Mouse (Mus musculus) testis, postnatal 10 days (tissue): ENCODE measurements around the gene Bfsp2.
A peak's percentile ranks its signal among the peaks of the same experiment; 100 is the strongest.

ENCODE experiments used
- DNase-seq: peaks from one replicate; pipeline ENCODE4 v3.0.0; 2021; ENCODE audit warnings: low spot score

Gene Bfsp2

GRCm38 (mm10) chr9:103480044-103480576 lies at the start of gene Bfsp2:
Gene Bfsp2 (minus strand): TSS chr9:103480420.
- DNase-seq: no peak

- DNase-seq: no peak
Measured at GRCm38 (mm10) chr9:103525041-103525537, 44.9 kb upstream of the Bfsp2 start.

- no peak for DNase-seq
Measured at GRCm38 (mm10) chr9:103524600-103524999, 44.4 kb upstream of the Bfsp2 start.

- DNase-seq: no peak
Measured at GRCm38 (mm10) chr9:103523742-103524403, 43.7 kb upstream of the Bfsp2 start.

DNA sequence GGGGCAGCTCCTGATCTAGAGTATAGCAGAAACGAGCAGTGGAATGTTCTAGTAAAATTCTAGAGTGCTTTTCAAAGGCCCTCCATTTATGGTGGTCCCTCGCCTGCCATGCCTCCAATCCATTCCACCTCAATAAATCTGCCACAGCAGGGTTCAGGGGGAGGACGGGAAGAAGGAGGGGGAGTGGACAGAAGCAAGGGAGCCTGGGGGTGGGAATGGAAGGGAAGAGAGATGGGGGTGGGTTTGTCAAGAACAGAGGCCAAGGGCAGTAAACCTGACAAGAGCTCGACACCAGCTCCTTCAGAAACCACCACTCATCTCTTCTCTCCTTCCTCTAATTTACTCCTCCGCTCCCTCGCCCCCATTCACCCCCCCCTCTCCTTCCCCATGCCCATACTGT lies 42.8 kb upstream of the Bfsp2 start:
- DNase-seq: no peak

DNA sequence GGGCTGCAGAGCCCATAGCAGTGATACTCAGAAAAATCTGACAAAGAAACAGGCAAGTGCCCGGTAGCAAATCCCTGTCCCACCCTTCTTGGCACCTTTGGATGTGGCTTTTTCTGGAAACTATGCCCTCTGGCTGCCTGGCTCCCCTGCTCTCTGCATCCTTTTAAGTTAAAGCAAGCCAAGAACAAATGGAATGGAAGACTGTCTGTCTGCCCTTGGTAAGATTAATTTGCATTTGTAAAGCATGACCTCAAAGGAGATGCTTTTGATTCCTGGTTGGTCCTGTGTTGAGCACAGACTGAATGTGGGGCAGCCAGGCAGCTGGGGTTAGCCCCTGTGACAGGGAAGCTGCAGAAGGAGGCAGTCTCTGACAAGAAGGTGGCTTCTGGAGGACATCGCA lies 33.7 kb upstream of the Bfsp2 start:
- no peak for DNase-seq

GRCm38 (mm10) chr9:103512257-103512656 lies 32.0 kb upstream of the Bfsp2 start:
- no peak for DNase-seq

- DNase-seq: no peak
Measured at GRCm38 (mm10) chr9:103506968-103507584, 26.9 kb upstream of the Bfsp2 start.

DNA sequence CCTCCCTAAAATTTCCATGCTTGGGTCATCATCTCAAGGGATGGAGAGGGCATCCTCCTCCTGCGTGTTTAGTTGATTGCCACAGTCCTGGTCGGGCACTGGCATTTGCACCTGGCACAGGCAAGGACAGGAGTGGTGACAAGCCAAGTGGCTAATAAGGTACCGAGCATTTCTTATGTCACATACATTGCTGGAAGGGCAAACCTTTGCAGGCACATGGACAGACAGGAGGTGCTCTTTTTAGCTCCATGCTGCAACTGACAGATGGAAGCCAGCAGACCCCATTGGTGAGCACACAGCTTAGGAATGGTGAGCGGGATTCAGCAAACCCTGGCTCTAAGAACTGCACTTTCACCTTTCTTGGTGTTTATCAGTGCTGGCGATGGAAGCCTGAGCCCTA lies 24.8 kb upstream of the Bfsp2 start:
- DNase-seq: no peak

DNA sequence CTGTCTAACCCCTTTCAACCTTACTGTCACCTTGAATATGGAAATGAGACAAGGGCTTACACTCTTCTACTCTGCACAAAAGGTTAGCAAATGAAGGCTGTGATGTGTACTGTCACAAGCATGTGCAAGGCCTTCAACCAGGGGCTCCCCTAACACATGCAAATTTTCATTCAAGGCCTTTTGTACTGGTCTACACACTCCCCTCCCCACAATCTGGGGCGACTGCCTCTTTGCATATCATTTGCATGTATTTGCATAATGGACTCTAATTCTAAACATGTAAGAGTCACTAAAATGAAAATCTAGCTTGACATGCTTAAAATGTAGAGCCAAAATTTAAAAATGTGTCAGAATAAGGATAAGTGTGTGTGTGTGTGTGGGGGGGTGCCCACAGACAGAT lies 24.4 kb upstream of the Bfsp2 start:
- DNase-seq: no peak

DNA sequence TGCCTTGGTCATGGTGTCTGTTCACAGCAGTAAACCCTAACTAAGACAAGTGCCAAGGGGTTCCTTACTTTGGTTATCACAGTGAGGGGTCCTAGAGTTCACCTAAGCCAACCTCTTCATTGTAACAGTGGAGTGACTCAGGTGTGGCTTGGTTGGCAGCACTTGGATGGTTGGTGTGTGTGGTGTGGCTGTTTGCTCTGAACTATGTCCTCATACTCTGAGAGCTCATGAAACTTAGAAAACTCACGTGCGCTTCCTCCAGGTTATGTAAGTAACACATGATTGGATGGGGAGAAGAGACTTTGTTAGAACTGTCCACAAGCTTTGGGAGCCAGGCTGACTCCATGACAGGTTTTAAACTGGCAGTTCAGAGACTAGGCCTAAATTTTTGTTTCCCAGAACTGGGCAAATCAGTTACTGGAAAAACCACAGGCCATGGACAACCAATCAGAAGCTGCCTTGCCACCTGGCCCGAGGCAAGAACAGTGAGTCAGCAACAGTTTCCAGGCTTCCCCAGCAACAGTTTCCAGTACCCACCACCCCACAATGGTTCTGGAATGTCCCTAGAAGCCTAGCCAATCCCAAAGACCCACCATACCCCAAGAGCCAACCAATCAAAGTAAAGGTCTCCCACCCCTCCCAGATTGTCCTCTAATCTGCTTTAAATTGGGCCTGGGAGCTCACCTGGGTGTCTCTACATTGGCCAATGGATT lies 23.5 kb upstream of the Bfsp2 start:
- DNase-seq: no peak

- no peak for DNase-seq
Measured at GRCm38 (mm10) chr9:103502655-103503054, 22.4 kb upstream of the Bfsp2 start.

- DNase-seq: no peak
Measured at GRCm38 (mm10) chr9:103501861-103502364, 21.7 kb upstream of the Bfsp2 start.

- no peak for DNase-seq
Measured at GRCm38 (mm10) chr9:103499366-103499765, 19.1 kb upstream of the Bfsp2 start.

GRCm38 (mm10) chr9:103498699-103499098 lies 18.5 kb upstream of the Bfsp2 start:
- no peak for DNase-seq

DNA sequence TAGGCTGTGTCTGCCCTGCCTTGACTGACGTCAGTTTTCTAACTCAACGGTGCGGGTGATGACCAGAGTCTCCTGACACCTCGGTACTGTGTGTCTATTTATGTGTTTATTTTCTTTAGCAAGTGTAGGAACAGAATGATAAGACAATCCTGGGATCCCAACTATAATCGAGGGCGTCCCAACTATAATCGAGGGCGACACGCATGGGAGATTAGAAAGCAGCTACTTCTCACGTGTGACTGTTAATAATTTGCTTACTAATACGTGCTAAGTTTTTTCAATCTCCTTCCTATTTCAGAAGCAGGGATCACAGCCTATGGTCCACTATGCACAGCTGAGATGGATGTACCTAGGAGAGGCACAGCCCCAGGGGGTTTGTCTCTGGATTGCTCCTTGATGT lies 15.2 kb upstream of the Bfsp2 start:
- DNase-seq: no peak

- peak; percentile 85 for DNase-seq
Measured at GRCm38 (mm10) chr9:103494346-103495020, 14.3 kb upstream of the Bfsp2 start.

DNA sequence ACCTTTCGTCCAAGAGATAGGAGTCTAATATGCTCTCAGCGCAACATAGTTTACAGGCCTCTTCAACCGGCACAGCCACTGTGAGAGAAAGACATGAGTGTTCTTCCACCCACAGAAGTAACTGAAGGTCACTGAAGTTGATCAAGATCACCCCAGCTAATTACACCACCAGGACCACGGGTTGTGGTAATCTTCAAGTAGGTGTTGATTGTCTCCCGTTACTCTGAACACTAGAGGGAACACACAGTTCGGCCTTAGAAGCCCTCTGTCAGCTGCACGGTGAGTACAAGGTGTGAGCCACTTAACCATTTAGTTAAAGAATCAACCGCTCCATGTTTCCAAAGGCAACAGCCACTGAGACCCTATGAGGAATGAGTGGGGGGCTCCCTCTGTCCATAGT lies 11.8 kb upstream of the Bfsp2 start:
- DNase-seq: no peak

DNA sequence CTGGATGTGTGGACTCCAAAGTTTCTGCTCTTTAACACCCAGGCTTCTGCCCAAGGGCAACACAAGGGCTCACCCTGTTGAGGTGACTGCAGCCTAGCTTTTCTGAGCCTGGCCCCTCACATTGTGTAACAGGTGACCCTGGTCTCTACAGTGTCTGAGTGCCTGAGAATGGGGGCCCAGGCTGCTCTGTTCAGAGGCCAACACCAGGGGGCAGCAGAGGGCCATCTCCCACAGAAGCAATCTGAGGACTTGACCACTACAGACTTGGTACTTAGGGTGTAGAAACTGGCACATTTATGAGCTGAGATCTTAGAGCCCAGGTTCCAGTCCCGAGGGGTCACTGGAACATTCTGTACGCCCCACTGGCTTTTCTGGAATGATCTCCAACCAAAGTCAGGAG lies 10.2 kb upstream of the Bfsp2 start:
- peak; percentile 90 for DNase-seq

DNA sequence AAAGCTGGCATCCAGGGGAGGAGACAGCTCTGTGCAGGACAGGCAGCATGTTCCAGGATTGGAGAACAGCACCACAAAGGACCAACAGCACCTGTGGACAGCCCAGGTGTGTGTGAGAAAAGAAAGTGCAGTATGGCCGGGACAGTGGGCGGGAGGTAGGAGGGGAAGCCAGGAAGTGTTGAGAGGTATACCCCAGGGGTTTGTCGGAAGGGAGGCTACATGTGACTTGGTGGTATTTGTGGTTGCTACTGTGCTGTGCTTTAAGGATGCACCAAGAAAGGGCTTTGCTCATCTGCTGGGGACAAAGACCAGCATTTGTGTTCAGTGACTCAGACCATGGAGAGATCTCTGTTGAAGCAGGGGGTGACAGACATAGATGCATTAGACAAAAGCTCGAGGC lies 9.7 kb upstream of the Bfsp2 start:
- no peak for DNase-seq

GRCm38 (mm10) chr9:103489096-103489495 lies 8.9 kb upstream of the Bfsp2 start:
- no peak for DNase-seq

- DNase-seq: no peak
Measured at GRCm38 (mm10) chr9:103486262-103486661, 6.0 kb upstream of the Bfsp2 start.
